Mouse (Mus musculus): Measurements from ENCODE around the gene Wwc2. TPM values are rescaled to one million over a fixed set of nuclear protein-coding genes. Genes with fewer than 3 reads are reported as not detected.

Wwc2 gene
- polyA plus RNA-seq, 1 experiment from 2014 or later, result 5.1 TPM

GRCm38 (mm10) chr8:48019737-48020136 lies 29.0 kb upstream of the Wwc2 start:
- DNase-seq (ENCODE audit: low spot score) (no peak), ATAC-seq (ENCODE audit: low FRiP score, low TSS enrichment) (no peak)
- Histone ChIP-seq H3K4me1 (replicated peaks; ENCODE audit: control insufficient read depth, insufficient read depth) (no peaks in the 10 kb centered on the region), H3K4me2 (replicated peaks; ENCODE audit: low read depth) (no peak overlapping the region), H3K27me3 (ENCODE audit: control insufficient read depth, insufficient read depth, low read length) (no peaks in the 10 kb centered on the region), H3K36me3 (ENCODE audit: control insufficient read depth, insufficient read depth, low read length) (no peaks in the 10 kb centered on the region), H3K9ac (ENCODE audit: low read length) (no peak overlapping the region), H3K4me3 (ENCODE audit: low read depth, low read length) (no peak overlapping the region), H3K9me3 (ENCODE audit: control insufficient read depth, low read length) (no peaks in the 10 kb centered on the region), H3K27ac (replicated peaks) (no peak overlapping the region)
- WGBS, result 88% methylated on average over 2 of the region's 2 CpGs
- TF ChIP-seq EP300 (optimal IDR thresholded peaks at IDR 0.05) (no peak), CTCF (IDR thresholded peaks at IDR 0.05; ENCODE audit: low read depth) (no peak)

DNA sequence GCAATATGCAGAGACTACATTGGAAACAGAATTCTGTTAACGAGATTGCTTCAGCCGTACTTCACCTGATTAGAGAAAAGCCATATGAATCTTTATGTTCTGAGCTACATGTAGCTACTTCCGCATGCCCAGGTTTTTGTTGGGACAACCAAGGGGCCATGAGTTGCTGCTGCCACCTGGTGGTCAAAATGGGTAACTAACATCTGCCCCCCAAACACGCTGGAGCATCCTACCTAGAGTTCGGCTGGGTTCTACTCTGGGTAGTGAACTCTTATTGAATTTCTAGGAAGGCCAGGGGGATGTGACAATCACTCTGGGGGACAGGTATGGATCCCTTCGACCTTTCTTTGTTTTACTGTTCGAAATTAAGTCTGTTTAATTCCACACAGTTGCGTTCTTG lies 25.8 kb upstream of the Wwc2 start:
- TF ChIP-seq CTCF (IDR thresholded peaks at IDR 0.05; ENCODE audit: low read depth) (peak; percentile 99), EP300 (optimal IDR thresholded peaks at IDR 0.05) (no peak)
- WGBS, result 18% methylated on average over 8 of the region's 8 CpGs
- Histone ChIP-seq H3K4me1 (replicated peaks; ENCODE audit: control insufficient read depth, insufficient read depth) (no peaks in the 10 kb centered on the region), H3K4me2 (replicated peaks; ENCODE audit: low read depth) (no peak overlapping the region), H3K36me3 (ENCODE audit: control insufficient read depth, insufficient read depth, low read length) (no peaks in the 10 kb centered on the region), H3K9ac (ENCODE audit: low read length) (no peak overlapping the region), H3K4me3 (ENCODE audit: low read depth, low read length) (no peak overlapping the region), H3K27me3 (ENCODE audit: control insufficient read depth, insufficient read depth, low read length) (no peaks in the 10 kb centered on the region), H3K9me3 (ENCODE audit: control insufficient read depth, low read length) (no peaks in the 10 kb centered on the region), H3K27ac (replicated peaks) (no peak overlapping the region)
- peak; percentile 82 for DNase-seq (ENCODE audit: low spot score)
- peak; percentile 54; the same call in 1 of the 2 replicates for ATAC-seq (ENCODE audit: low FRiP score, low TSS enrichment)

DNA sequence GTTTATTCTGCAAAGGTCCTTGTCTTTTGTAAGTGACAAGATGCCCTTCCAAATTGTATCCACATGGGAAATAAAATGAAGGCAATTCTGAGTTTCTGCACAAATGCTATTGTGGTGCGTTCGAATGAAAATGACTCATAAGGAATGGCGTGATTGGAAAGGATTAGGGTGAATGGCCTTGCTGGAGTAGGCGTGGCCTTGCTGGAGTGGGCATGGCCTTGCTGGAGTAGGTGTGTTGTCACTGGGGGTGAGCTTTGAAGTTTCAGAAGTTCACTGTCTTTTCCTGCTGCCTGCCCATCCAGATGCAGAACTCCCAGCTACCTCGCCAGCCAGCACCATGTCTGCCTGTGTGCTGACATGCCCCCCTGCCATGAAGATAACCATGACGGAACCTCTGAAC lies 23.7 kb upstream of the Wwc2 start:
- 85% methylated on average over 6 of the region's 6 CpGs for WGBS
- Histone ChIP-seq H3K4me3 (ENCODE audit: low read depth, low read length) (no peak overlapping the region), H3K4me1 (replicated peaks; ENCODE audit: control insufficient read depth, insufficient read depth) (no peaks in the 10 kb centered on the region), H3K9ac (ENCODE audit: low read length) (no peak overlapping the region), H3K27me3 (ENCODE audit: control insufficient read depth, insufficient read depth, low read length) (no peaks in the 10 kb centered on the region), H3K4me2 (replicated peaks; ENCODE audit: low read depth) (no peak overlapping the region), H3K36me3 (ENCODE audit: control insufficient read depth, insufficient read depth, low read length) (no peaks in the 10 kb centered on the region), H3K9me3 (ENCODE audit: control insufficient read depth, low read length) (no peaks in the 10 kb centered on the region), H3K27ac (replicated peaks) (no peak overlapping the region)
- TF ChIP-seq CTCF (IDR thresholded peaks at IDR 0.05; ENCODE audit: low read depth), result no peak
- TF ChIP-seq EP300 (optimal IDR thresholded peaks at IDR 0.05), result no peak
- no peak for ATAC-seq (ENCODE audit: low FRiP score, low TSS enrichment)
- no peak for DNase-seq (ENCODE audit: low spot score)

- H3K9me3 ChIP-seq (ENCODE audit: control insufficient read depth, low read length), result no peaks in the 10 kb centered on the region
- no peaks in the 10 kb centered on the region for H3K36me3 ChIP-seq (ENCODE audit: control insufficient read depth, insufficient read depth, low read length)
- no peak overlapping the region for H3K4me3 ChIP-seq (ENCODE audit: low read depth, low read length)
- no peaks in the 10 kb centered on the region for H3K27me3 ChIP-seq (ENCODE audit: control insufficient read depth, insufficient read depth, low read length)
- no peak overlapping the region for H3K27ac ChIP-seq (replicated peaks)
- no peak for DNase-seq (ENCODE audit: low spot score)
- no peak overlapping the region for H3K4me2 ChIP-seq (replicated peaks; ENCODE audit: low read depth)
- TF ChIP-seq EP300 (optimal IDR thresholded peaks at IDR 0.05) (no peak), CTCF (IDR thresholded peaks at IDR 0.05; ENCODE audit: low read depth) (no peak)
- no peaks in the 10 kb centered on the region for H3K4me1 ChIP-seq (replicated peaks; ENCODE audit: control insufficient read depth, insufficient read depth)
- WGBS, result 61% methylated on average over 9 of the region's 9 CpGs
- H3K9ac ChIP-seq (ENCODE audit: low read length), result no peak overlapping the region
- no peak for ATAC-seq (ENCODE audit: low FRiP score, low TSS enrichment)
These were observed 22.6 kb upstream of the Wwc2 start for GRCm38 (mm10) chr8:48013281-48013680.

DNA sequence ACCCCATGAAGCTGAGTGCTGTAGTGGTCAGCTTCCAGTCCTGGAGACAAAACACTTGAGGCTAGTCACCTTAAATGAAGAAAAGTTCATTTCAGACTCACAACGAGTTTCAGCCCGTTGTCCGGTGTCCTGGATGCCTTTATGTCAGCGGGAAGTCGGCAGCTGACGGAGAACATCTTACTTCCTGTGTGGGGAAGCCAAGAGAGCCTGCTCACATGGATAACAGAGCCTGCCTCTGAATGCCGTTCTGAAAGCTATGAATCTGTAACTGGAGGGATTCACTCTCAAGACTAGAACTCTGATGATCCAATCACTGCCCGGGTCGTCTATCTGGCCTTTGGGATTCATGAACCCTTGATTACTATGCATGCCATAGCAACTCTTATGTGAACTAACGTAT lies 21.1 kb upstream of the Wwc2 start:
- 65% methylated on average over 10 of the region's 10 CpGs for WGBS
- Histone ChIP-seq H3K27ac (replicated peaks) (no peak overlapping the region), H3K4me3 (ENCODE audit: low read depth, low read length) (no peak overlapping the region)

DNA sequence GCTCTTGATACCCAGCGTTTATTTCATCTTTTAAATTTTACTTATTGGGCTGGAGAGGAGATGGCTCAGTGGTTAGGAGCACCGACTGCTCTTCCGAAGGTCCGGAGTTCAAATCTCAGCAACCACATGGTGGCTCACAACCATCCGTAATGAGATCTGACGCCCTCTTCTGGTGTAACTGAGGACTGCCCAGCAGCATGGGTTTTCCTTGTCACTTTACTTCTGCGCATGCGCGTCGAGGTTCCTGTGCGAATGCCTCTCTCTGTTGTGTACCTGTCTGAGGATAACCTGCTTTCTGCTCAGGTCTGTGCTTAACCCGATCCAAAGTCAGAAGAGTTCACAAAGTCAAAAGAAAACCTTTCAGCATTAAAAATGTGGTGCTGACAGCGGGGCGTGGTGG lies 20.3 kb upstream of the Wwc2 start:
- Histone ChIP-seq H3K27me3 (ENCODE audit: control insufficient read depth, insufficient read depth, low read length) (no peaks in the 10 kb centered on the region), H3K27ac (replicated peaks) (no peak overlapping the region), H3K9me3 (ENCODE audit: control insufficient read depth, low read length) (no peaks in the 10 kb centered on the region), H3K4me2 (replicated peaks; ENCODE audit: low read depth) (no peak overlapping the region), H3K4me3 (ENCODE audit: low read depth, low read length) (no peak overlapping the region), H3K36me3 (ENCODE audit: control insufficient read depth, insufficient read depth, low read length) (no peaks in the 10 kb centered on the region), H3K9ac (ENCODE audit: low read length) (no peak overlapping the region), H3K4me1 (replicated peaks; ENCODE audit: control insufficient read depth, insufficient read depth) (no peaks in the 10 kb centered on the region)
- ATAC-seq (ENCODE audit: low FRiP score, low TSS enrichment) (no peak), DNase-seq (ENCODE audit: low spot score) (no peak)
- WGBS, result 84% methylated on average over 14 of the region's 14 CpGs
- peak; percentile 30 for TF ChIP-seq CTCF (IDR thresholded peaks at IDR 0.05; ENCODE audit: low read depth)
- TF ChIP-seq EP300 (optimal IDR thresholded peaks at IDR 0.05), result no peak

More for the DNA sequence above, 21.1 kb upstream of the Wwc2 start:
- no peak for DNase-seq (ENCODE audit: low spot score)
- Histone ChIP-seq H3K9me3 (ENCODE audit: control insufficient read depth, low read length) (no peaks in the 10 kb centered on the region), H3K9ac (ENCODE audit: low read length) (no peak overlapping the region), H3K4me2 (replicated peaks; ENCODE audit: low read depth) (no peak overlapping the region), H3K27me3 (ENCODE audit: control insufficient read depth, insufficient read depth, low read length) (no peaks in the 10 kb centered on the region), H3K4me1 (replicated peaks; ENCODE audit: control insufficient read depth, insufficient read depth) (no peaks in the 10 kb centered on the region), H3K36me3 (ENCODE audit: control insufficient read depth, insufficient read depth, low read length) (no peaks in the 10 kb centered on the region)
- no peak for ATAC-seq (ENCODE audit: low FRiP score, low TSS enrichment)
- no peak for TF ChIP-seq CTCF (IDR thresholded peaks at IDR 0.05; ENCODE audit: low read depth)
- no peak for TF ChIP-seq EP300 (optimal IDR thresholded peaks at IDR 0.05)
